Mouse (Mus musculus): ENCODE data around the gene Filip1. TPM values are rescaled to one million over a fixed set of nuclear protein-coding genes. Genes with fewer than 3 reads are reported as not detected.

Gene Filip1
- total and polyA plus RNA-seq, 3 experiments: 0.71 to 1.5 (median 1.3) TPM

DNA sequence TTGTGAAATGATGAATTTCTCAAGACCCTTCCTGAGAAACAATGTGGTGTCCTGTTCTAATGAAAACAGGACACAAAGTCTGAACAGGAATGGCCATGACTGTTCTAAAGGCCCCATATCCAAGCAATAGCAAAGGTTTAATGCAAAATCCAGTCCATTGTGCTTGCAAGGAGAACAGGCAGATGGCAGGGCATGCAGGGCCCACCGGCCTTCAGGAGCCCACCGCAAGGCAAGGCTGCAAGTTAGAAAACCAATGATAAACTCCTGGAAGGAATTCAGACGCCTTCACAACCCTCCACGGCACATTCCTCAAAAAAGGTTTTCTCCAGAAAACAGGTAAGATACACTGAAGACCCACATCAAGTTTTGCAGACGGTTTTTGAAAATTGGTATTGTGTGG, 99.7 kb downstream of the Filip1 start:
- H3K27ac ChIP-seq (ENCODE audit: insufficient read depth, low read depth): no peak overlapping the region
- in situ Hi-C loops (cut with MboI; ENCODE audit: low pct_ligation_motif_present, low pct_unique_long_range_greater_than_20kb, low sequenced_read_pairs): no loop called here
- H3K9me3 ChIP-seq (replicated peaks; ENCODE audit: low read length): peaks cover 2% of the 10 kb centered on the region
- dilution Hi-C loops (cut with MboI; ENCODE audit: extremely low pct_ligation_motif_present, extremely low pct_unique_long_range_greater_than_20kb, low sequenced_read_pairs): no loop called here
- H3K4me1 ChIP-seq (ENCODE audit: control insufficient read depth in 1 of 2, insufficient read depth in 2 of 2): no peaks in the 10 kb centered on the region
- TF ChIP-seq NELFE (IDR thresholded peaks at IDR 0.05; ENCODE audit: low read depth, low read length): no peak
- no peak for TF ChIP-seq POLR2AphosphoS2 (IDR thresholded peaks at IDR 0.05; ENCODE audit: low read depth, low read length)
- TF ChIP-seq IRF4 (IDR thresholded peaks at IDR 0.05; ENCODE audit: low read depth, low read length): no peak
- no peak for TF ChIP-seq NRF1 (IDR thresholded peaks at IDR 0.05; ENCODE audit: low read depth, low read length)
- no peak for TF ChIP-seq USF1 (IDR thresholded peaks at IDR 0.05; ENCODE audit: low read depth, low read length)
- no peak for TF ChIP-seq JUN (IDR thresholded peaks at IDR 0.05; ENCODE audit: insufficient read depth, low read depth, low read length)
- TF ChIP-seq TBP (conservative IDR thresholded peaks at IDR 0.05; ENCODE audit: low read depth, low read length): no peak
- TF ChIP-seq ZNF384 (IDR thresholded peaks at IDR 0.05; ENCODE audit: low read depth, low read length): no peak
- TF ChIP-seq PAX5 (IDR thresholded peaks at IDR 0.05; ENCODE audit: low read length): no peak
- no peak for TF ChIP-seq SIN3A (IDR thresholded peaks at IDR 0.05; ENCODE audit: low read length)
- H3K36me3 ChIP-seq (replicated peaks in 1 of 2; ENCODE audit: control insufficient read depth in 1 of 2, insufficient read depth in 1 of 2, low read length in 1 of 2): no peaks in the 10 kb centered on the region
- no peaks in the 10 kb centered on the region for H3K27me3 ChIP-seq (replicated peaks)
- H3K4me2 ChIP-seq (ENCODE audit: insufficient read depth, low read depth, poor library complexity, severe bottlenecking): no peak overlapping the region
- H3K9ac ChIP-seq (ENCODE audit: insufficient read depth, low read depth): no peak overlapping the region
- no peak overlapping the region for H3K4me3 ChIP-seq (replicated peaks in 1 of 3; ENCODE audit: low read depth in 2 of 3, low read length in 2 of 3, poor library complexity in 1 of 3)
- no peaks in the 10 kb centered on the region for H3K79me2 ChIP-seq (replicated peaks; ENCODE audit: control insufficient read depth, extremely low read depth, insufficient read depth, poor library complexity, severe bottlenecking)
- DNase-seq (ENCODE audit: extremely low read depth): no peak

- TF ChIP-seq UBTF (IDR thresholded peaks at IDR 0.05; ENCODE audit: low read depth, low read length) (no peak), E2F4 (IDR thresholded peaks at IDR 0.05; ENCODE audit: insufficient replicate concordance, low read depth, low read length) (no peak), MEF2A (IDR thresholded peaks at IDR 0.05; ENCODE audit: borderline replicate concordance, low read depth, low read length) (no peak), NELFE (IDR thresholded peaks at IDR 0.05; ENCODE audit: low read depth, low read length) (no peak), JUN (IDR thresholded peaks at IDR 0.05; ENCODE audit: insufficient read depth, low read depth, low read length) (no peak), POLR2A (IDR thresholded peaks at IDR 0.05; ENCODE audit: low read depth, low read length) (no peak), SMC3 (IDR thresholded peaks at IDR 0.05; ENCODE audit: low read depth, low read length) (no peak), CTCF (conservative IDR thresholded peaks at IDR 0.05 in 1 of 2, IDR thresholded peaks at IDR 0.05 in 1 of 2; ENCODE audit: low read depth in 2 of 2, low read length in 2 of 2) (no peak), KAT2A (IDR thresholded peaks at IDR 0.05; ENCODE audit: insufficient replicate concordance, low read length) (no peak), ETS1 (conservative IDR thresholded peaks at IDR 0.05; ENCODE audit: low read depth, low read length) (no peak), ZC3H11A (IDR thresholded peaks at IDR 0.05; ENCODE audit: low read depth, low read length) (no peak), EP300 (IDR thresholded peaks at IDR 0.05; ENCODE audit: low read length) (no peak), TCF12 (IDR thresholded peaks at IDR 0.05; ENCODE audit: low read depth, low read length) (no peak)
- Histone ChIP-seq H3K27ac (ENCODE audit: insufficient read depth, low read depth) (no peak overlapping the region), H3K27me3 (replicated peaks) (no peaks in the 10 kb centered on the region), H3K4me1 (ENCODE audit: control insufficient read depth in 1 of 2, insufficient read depth in 2 of 2) (no peaks in the 10 kb centered on the region), H3K4me3 (replicated peaks in 1 of 3; ENCODE audit: low read depth in 2 of 3, low read length in 2 of 3, poor library complexity in 1 of 3) (no peak overlapping the region), H3K9me3 (replicated peaks; ENCODE audit: low read length) (peaks cover 2% of the 10 kb centered on the region), H3K4me2 (ENCODE audit: insufficient read depth, low read depth, poor library complexity, severe bottlenecking) (no peak overlapping the region), H3K36me3 (replicated peaks in 1 of 2; ENCODE audit: control insufficient read depth in 1 of 2, insufficient read depth in 1 of 2, low read length in 1 of 2) (no peaks in the 10 kb centered on the region), H3K9ac (ENCODE audit: insufficient read depth, low read depth) (no peak overlapping the region), H3K79me2 (replicated peaks; ENCODE audit: control insufficient read depth, extremely low read depth, insufficient read depth, poor library complexity, severe bottlenecking) (no peaks in the 10 kb centered on the region)
- no peak for DNase-seq (ENCODE audit: extremely low read depth)
- in situ Hi-C loops (cut with MboI; ENCODE audit: low pct_ligation_motif_present, low pct_unique_long_range_greater_than_20kb, low sequenced_read_pairs) (no loop called here), dilution Hi-C loops (cut with MboI; ENCODE audit: extremely low pct_ligation_motif_present, extremely low pct_unique_long_range_greater_than_20kb, low sequenced_read_pairs) (no loop called here)
These were observed 102.5 kb downstream of the Filip1 start for GRCm38 (mm10) chr9:79910166-79910565.

Measured in CH12.LX (cell line).